9 mouse cellular contexts compared by ENCODE assay signal in genomic region chr1:36746452-36746851, GRCm38 (mm10). TPM values are rescaled to one million over a fixed set of nuclear protein-coding genes. Genes with fewer than 3 reads are reported as not detected.
DNase-seq lines count a peak whose midpoint lies in the region; ATAC-seq and TF ChIP-seq lines count a peak whose summit lies in the region.
"Had no signal": no experiment of that assay in that cellular context is flagged by ENCODE, and none has a peak within 500 bp of the region (broad histone marks: within the 10 kb centered on the region; RNA-seq: fewer than 3 reads in every experiment).

No protein-coding gene starts in this region.

- no peak overlapping the region for H3K4me2 ChIP-seq in intestine, postnatal 0 days (replicated peaks; ENCODE audit: low read depth)
- no peak overlapping the region for H3K4me2 ChIP-seq in intestine, embryonic 16.5 days (ENCODE audit: low read depth, low read length)

- H3K9me3 ChIP-seq in intestine, postnatal 0 days (ENCODE audit: control insufficient read depth): no peaks in the 10 kb centered on the region
- H3K9me3 ChIP-seq in intestine, embryonic 16.5 days (ENCODE audit: control insufficient read depth, low read length): no peaks in the 10 kb centered on the region

- DNase-seq in 3134 (ENCODE audit: extremely low read depth, insufficient read length, low spot score): peak; percentile 27
- DNase-seq in CD8-positive naive resting alpha-beta T cell, adult 2 months (ENCODE audit: low read depth in 2 of 2, low spot score in 2 of 2): peak; percentile 46 to 55
- DNase-seq in frontal cortex, adult 2 months (ENCODE audit: extremely low spot score in 1 of 2, low spot score in 1 of 2): no peak
- DNase-seq in heart, adult 9 months (ENCODE audit: low spot score in 2 of 2): no peak

- no peak overlapping the region for H3K27ac ChIP-seq in intestine, postnatal 0 days (ENCODE audit: low read depth, low read length)
- no peak overlapping the region for H3K27ac ChIP-seq in intestine, embryonic 16.5 days (ENCODE audit: low read length)

- no peak overlapping the region for H3K4me3 ChIP-seq in intestine, postnatal 0 days (ENCODE audit: low read depth, low read length)
- H3K4me3 ChIP-seq in intestine, embryonic 16.5 days (ENCODE audit: low read length): no peak overlapping the region
- H3K4me3 ChIP-seq: megakaryocyte, embryonic 14.5 days had no signal

- H3K9ac ChIP-seq in intestine, postnatal 0 days (ENCODE audit: low read depth, low read length): no peak overlapping the region
- H3K9ac ChIP-seq in intestine, embryonic 16.5 days (ENCODE audit: low read depth, low read length): no peak overlapping the region

- no peaks in the 10 kb centered on the region; the same call in 1 of the 2 replicates for H3K27me3 ChIP-seq in intestine, postnatal 0 days (replicated peaks; ENCODE audit: control insufficient read depth, insufficient read depth, low read length)
- no peaks in the 10 kb centered on the region for H3K27me3 ChIP-seq in intestine, embryonic 16.5 days (replicated peaks; ENCODE audit: control insufficient read depth, insufficient read depth, low read length)

- WGBS in intestine, postnatal 0 days: 43% methylated on average over 15 of the region's 15 CpGs
- 50% methylated on average over 15 of the region's 15 CpGs for WGBS in intestine, embryonic 16.5 days

- no peaks in the 10 kb centered on the region for H3K36me3 ChIP-seq in intestine, postnatal 0 days (ENCODE audit: control insufficient read depth, insufficient read depth)
- no peaks in the 10 kb centered on the region for H3K36me3 ChIP-seq in intestine, embryonic 16.5 days (ENCODE audit: control insufficient read depth, insufficient read depth, low read length)

- H3K4me1 ChIP-seq in intestine, postnatal 0 days (replicated peaks; ENCODE audit: control insufficient read depth, insufficient read depth, low read length): no peaks in the 10 kb centered on the region
- H3K4me1 ChIP-seq in intestine, embryonic 16.5 days (ENCODE audit: control insufficient read depth, insufficient read depth, low read length): no peaks in the 10 kb centered on the region

- peak; percentile 69 for TF ChIP-seq CTCF in intestine, postnatal 0 days (IDR thresholded peaks at IDR 0.05; ENCODE audit: low read depth)

- ATAC-seq in intestine, postnatal 0 days: no peak
- no peak for ATAC-seq in intestine, embryonic 16.5 days
- peak; percentile 54; the same call in 1 of the 2 replicates for ATAC-seq in common myeloid progenitor, adult 5-6 weeks (replicated peaks; ENCODE audit: low read depth, poor library complexity, severe bottlenecking)
- ATAC-seq in megakaryocyte-erythroid progenitor cell, adult 5-6 weeks (replicated peaks; ENCODE audit: low FRiP score, low TSS enrichment, poor library complexity, severe bottlenecking): peak; percentile 68; the same call in 1 of the 2 replicates

RNA-seq across cellular contexts. Expression of gene Zap70, which starts 15.1 kb away (rescaled TPM):
- polyA plus RNA-seq in intestine, postnatal 0 days (2015; fragmentation: Nextera tagmentation; extraction: Ambion mirVana): 0.24 and 0.70 TPM in 2 replicates
- 0.72 and 1.0 TPM in 2 replicates for polyA plus RNA-seq in intestine, embryonic 16.5 days (2015; fragmentation: Nextera tagmentation; extraction: Ambion mirVana)
- total RNA-seq in common myeloid progenitor, adult 5-6 weeks (2017): 1.0 TPM in 1 of 2 replicates, not detected in the other
- total RNA-seq in megakaryocyte-erythroid progenitor cell, adult 5-6 weeks (2014; fragmentation: Nextera tagmentation): 2.5 and 3.9 TPM in 2 replicates
- 1.3 and 1.7 TPM in 2 replicates for total RNA-seq in megakaryocyte-erythroid progenitor cell, adult 5-6 weeks (2017)
- polyA plus RNA-seq in frontal cortex, adult 2 months (2012; rRNA removed): 2.5 and 3.7 TPM in 2 replicates

RNA-seq across cellular contexts. Expression of gene Actr1b, which starts 32.2 kb away (rescaled TPM):
- polyA plus RNA-seq in intestine, postnatal 0 days (2015; fragmentation: Nextera tagmentation; extraction: Ambion mirVana): 50.3 and 57.0 TPM in 2 replicates
- 94.8 and 98.3 TPM in 2 replicates for polyA plus RNA-seq in intestine, embryonic 16.5 days (2015; fragmentation: Nextera tagmentation; extraction: Ambion mirVana)
- 40.1 and 42.2 TPM in 2 replicates for total RNA-seq in common myeloid progenitor, adult 5-6 weeks (2017)
- total RNA-seq in megakaryocyte-erythroid progenitor cell, adult 5-6 weeks (2014; fragmentation: Nextera tagmentation): 45.8 and 49.2 TPM in 2 replicates
- total RNA-seq in megakaryocyte-erythroid progenitor cell, adult 5-6 weeks (2017): 49.1 and 51.1 TPM in 2 replicates
- 362 and 413 TPM in 2 replicates for polyA plus RNA-seq in frontal cortex, adult 2 months (2012; rRNA removed)

RNA-seq across cellular contexts. Expression of gene 4933424G06Rik, which starts 36.5 kb away (rescaled TPM):
- not detected in 2 replicates for polyA plus RNA-seq in intestine, postnatal 0 days (2015; fragmentation: Nextera tagmentation; extraction: Ambion mirVana)
- 0.12 TPM in 1 of 2 replicates, not detected in the other for polyA plus RNA-seq in intestine, embryonic 16.5 days (2015; fragmentation: Nextera tagmentation; extraction: Ambion mirVana)
- total RNA-seq in common myeloid progenitor, adult 5-6 weeks (2017): not detected in 2 replicates
- total RNA-seq in megakaryocyte-erythroid progenitor cell, adult 5-6 weeks (2014; fragmentation: Nextera tagmentation): not detected in 2 replicates
- total RNA-seq in megakaryocyte-erythroid progenitor cell, adult 5-6 weeks (2017): not detected in 2 replicates
- 0.10 and 0.46 TPM in 2 replicates for polyA plus RNA-seq in frontal cortex, adult 2 months (2012; rRNA removed)

RNA-seq across cellular contexts. Expression of gene Cox5b, which starts 55.2 kb away (rescaled TPM):
- 1,149 and 1,162 TPM in 2 replicates for polyA plus RNA-seq in intestine, postnatal 0 days (2015; fragmentation: Nextera tagmentation; extraction: Ambion mirVana)
- 940 and 946 TPM in 2 replicates for polyA plus RNA-seq in intestine, embryonic 16.5 days (2015; fragmentation: Nextera tagmentation; extraction: Ambion mirVana)
- 326 and 756 TPM in 2 replicates for total RNA-seq in common myeloid progenitor, adult 5-6 weeks (2017)
- total RNA-seq in megakaryocyte-erythroid progenitor cell, adult 5-6 weeks (2014; fragmentation: Nextera tagmentation): 728 and 806 TPM in 2 replicates
- total RNA-seq in megakaryocyte-erythroid progenitor cell, adult 5-6 weeks (2017): 1,234 and 1,237 TPM in 2 replicates
- 636 and 685 TPM in 2 replicates for polyA plus RNA-seq in frontal cortex, adult 2 months (2012; rRNA removed)

Comparison
In these comparisons a context has a peak if more than half of its experiments do, and no peak if none do; other contexts are left out.
1. ATAC-seq: peak in common myeloid progenitor, adult 5-6 weeks (single experiment) and megakaryocyte-erythroid progenitor cell, adult 5-6 weeks (single experiment); none in intestine, postnatal 0 days (single experiment) and intestine, embryonic 16.5 days (single experiment).
2. DNase-seq: peak in 3134 (single experiment) and CD8-positive naive resting alpha-beta T cell, adult 2 months (2 of 2); none in frontal cortex, adult 2 months (0 of 2) and heart, adult 9 months (0 of 2).